15 mouse cellular contexts compared by ENCODE assay signal in the genomic region with DNA sequence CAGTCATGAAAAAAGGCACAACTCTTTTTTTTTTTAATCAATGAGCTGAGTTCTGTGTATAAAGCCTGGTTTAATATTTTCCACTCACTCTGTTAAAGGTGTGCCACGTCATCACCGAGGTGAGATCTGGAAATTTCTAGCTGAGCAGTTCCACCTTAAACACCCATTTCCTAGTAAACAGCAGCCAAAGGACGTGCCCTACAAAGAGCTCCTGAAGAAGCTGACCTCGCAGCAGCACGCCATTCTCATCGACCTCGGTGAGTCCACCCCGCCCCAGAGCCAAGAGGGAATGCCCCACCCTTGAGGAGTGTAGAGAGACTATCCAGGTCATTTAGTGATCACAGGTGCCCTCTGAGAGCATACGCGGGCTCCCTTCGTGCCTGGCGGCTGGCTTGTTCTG.
A peak's percentile ranks its signal among the peaks of the same experiment; 100 is the strongest.
DNase-seq lines count a peak whose midpoint lies in the region; ATAC-seq and TF ChIP-seq lines count a peak whose summit lies in the region.
"Had no signal": no experiment of that assay in that cellular context is flagged by ENCODE, and none has a peak within 500 bp of the region (broad histone marks: within the 10 kb centered on the region; RNA-seq: fewer than 3 reads in every experiment).

No protein-coding gene starts in this region.

- no peak for ATAC-seq in midbrain, postnatal 0 days (ENCODE audit: low FRiP score)
- ATAC-seq in midbrain, embryonic 11.5 days (ENCODE audit: low FRiP score) = no peak
- ATAC-seq in hindbrain, embryonic 14.5 days (ENCODE audit: low FRiP score) = no peak
- ATAC-seq: Patski had no signal

- no peaks in the 10 kb centered on the region for H3K9me3 ChIP-seq in midbrain, postnatal 0 days (ENCODE audit: low read length)
- no peaks in the 10 kb centered on the region for H3K9me3 ChIP-seq in midbrain, embryonic 11.5 days (ENCODE audit: control insufficient read depth, low read length)
- H3K9me3 ChIP-seq in hindbrain, embryonic 14.5 days (ENCODE audit: control insufficient read depth, low read length) = no peaks in the 10 kb centered on the region
- H3K9me3 ChIP-seq: embryonic facial prominence, embryonic 12.5 days had no signal

- TF ChIP-seq CTCF in kidney, adult 2 months (conservative IDR thresholded peaks at IDR 0.05; ENCODE audit: insufficient read depth, insufficient read length, low read depth, low read length) = no peak
- TF ChIP-seq CTCF in midbrain, postnatal 0 days (IDR thresholded peaks at IDR 0.05) = no peak
- no peak for TF ChIP-seq CTCF in olfactory bulb, adult 2 months (IDR thresholded peaks at IDR 0.05; ENCODE audit: insufficient read depth, low read depth, low read length)

- 37% methylated on average over 12 of the region's 12 CpGs for WGBS in kidney, adult 2 months
- 91% methylated on average over 12 of the region's 12 CpGs for WGBS in midbrain, postnatal 0 days
- WGBS in midbrain, embryonic 11.5 days = 94% methylated on average over 12 of the region's 12 CpGs
- 91% methylated on average over 12 of the region's 12 CpGs for WGBS in hindbrain, embryonic 14.5 days
- 63% methylated on average over 12 of the region's 12 CpGs for WGBS in olfactory bulb, adult 2 months

- H3K36me3 ChIP-seq in kidney, adult 2 months (ENCODE audit: control insufficient read depth, insufficient read depth, low read length) = no peaks in the 10 kb centered on the region; the same call in 1 of the 2 replicates
- no peaks in the 10 kb centered on the region for H3K36me3 ChIP-seq in midbrain, postnatal 0 days (ENCODE audit: insufficient read depth, low read length)
- no peaks in the 10 kb centered on the region for H3K36me3 ChIP-seq in midbrain, embryonic 11.5 days (ENCODE audit: control insufficient read depth, insufficient read depth, low read length)
- no peaks in the 10 kb centered on the region for H3K36me3 ChIP-seq in hindbrain, embryonic 14.5 days (replicated peaks; ENCODE audit: control insufficient read depth, insufficient read depth)

- no peak overlapping the region for H3K9ac ChIP-seq in midbrain, postnatal 0 days (replicated peaks; ENCODE audit: low read length, poor library complexity, severe bottlenecking)
- H3K9ac ChIP-seq in midbrain, embryonic 11.5 days (ENCODE audit: low read length) = no peak overlapping the region
- no peak overlapping the region for H3K9ac ChIP-seq in hindbrain, embryonic 14.5 days
- H3K9ac ChIP-seq: embryonic facial prominence, embryonic 12.5 days had no signal

- H3K4me1 ChIP-seq in kidney, adult 2 months (ENCODE audit: control insufficient read depth, insufficient read depth, low read length) = peaks cover 46% of the 10 kb centered on the region
- H3K4me1 ChIP-seq in midbrain, postnatal 0 days (ENCODE audit: insufficient read depth, low read length) = no peaks in the 10 kb centered on the region
- H3K4me1 ChIP-seq in midbrain, embryonic 11.5 days (ENCODE audit: control insufficient read depth, insufficient read depth, low read length) = peaks cover 9% of the 10 kb centered on the region
- peaks cover 16% of the 10 kb centered on the region for H3K4me1 ChIP-seq in hindbrain, embryonic 14.5 days (replicated peaks; ENCODE audit: control insufficient read depth, insufficient read depth, low read length)
- H3K4me1 ChIP-seq in olfactory bulb, adult 2 months (ENCODE audit: control insufficient read depth, insufficient read depth, low read length) = peaks cover 20% of the 10 kb centered on the region

- no peak for TF ChIP-seq POLR2A in kidney, adult 2 months (IDR thresholded peaks at IDR 0.05; ENCODE audit: low read depth, low read length)
- TF ChIP-seq POLR2A in olfactory bulb, adult 2 months (IDR thresholded peaks at IDR 0.05; ENCODE audit: insufficient read depth, low read depth, low read length) = no peak

- DNase-seq in kidney, adult 2 months = peak; percentile 60
- DNase-seq in kidney, adult 18-20 months = no peak
- DNase-seq in midbrain, postnatal 0 days (ENCODE audit: low spot score) = no peak
- no peak for DNase-seq in midbrain, embryonic 11.5 days (ENCODE audit: low spot score, missing footprints)
- DNase-seq in hindbrain, embryonic 14.5 days (ENCODE audit: low spot score) = no peak
- DNase-seq in ovary, postnatal 14 days (ENCODE audit: low spot score) = no peak
- DNase-seq in urinary bladder, postnatal 10 days (ENCODE audit: low spot score) = no peak
- DNase-seq: adrenal gland, adult 2 months; cerebellum, adult 9-11 months; heart, postnatal 10 days; retina, postnatal 1 day; spleen, adult 18-20 months had no signal

- no peaks in the 10 kb centered on the region for H3K27me3 ChIP-seq in kidney, adult 2 months (replicated peaks; ENCODE audit: control insufficient read depth, insufficient read depth, low read length)
- no peaks in the 10 kb centered on the region for H3K27me3 ChIP-seq in midbrain, postnatal 0 days (ENCODE audit: insufficient read depth, low read length)
- no peaks in the 10 kb centered on the region for H3K27me3 ChIP-seq in midbrain, embryonic 11.5 days (ENCODE audit: control insufficient read depth, insufficient read depth, low read length)
- no peaks in the 10 kb centered on the region for H3K27me3 ChIP-seq in hindbrain, embryonic 14.5 days (ENCODE audit: control insufficient read depth, insufficient read depth, low read length)
- H3K27me3 ChIP-seq: embryonic facial prominence, embryonic 12.5 days; Patski had no signal

- no peak overlapping the region for H3K4me3 ChIP-seq in kidney, adult 2 months (ENCODE audit: insufficient read depth, low read depth, low read length)
- no peak overlapping the region for H3K4me3 ChIP-seq in midbrain, postnatal 0 days (ENCODE audit: low read depth, low read length)
- H3K4me3 ChIP-seq in midbrain, embryonic 11.5 days (ENCODE audit: low read depth, low read length) = no peak overlapping the region
- H3K4me3 ChIP-seq in hindbrain, embryonic 14.5 days (replicated peaks; ENCODE audit: low read length) = no peak overlapping the region
- no peak overlapping the region for H3K4me3 ChIP-seq in olfactory bulb, adult 2 months (ENCODE audit: insufficient read depth, low read depth, low read length)
- H3K4me3 ChIP-seq: embryonic facial prominence, embryonic 12.5 days had no signal

- H3K27ac ChIP-seq in kidney, adult 2 months (ENCODE audit: insufficient read depth, low read depth, low read length) = peak overlapping the region; percentile 49
- peak overlapping the region; percentile 47; the same call in 1 of the 2 replicates for H3K27ac ChIP-seq in midbrain, postnatal 0 days (ENCODE audit: low read depth, low read length)
- H3K27ac ChIP-seq in midbrain, embryonic 11.5 days (ENCODE audit: low read depth, low read length) = no peak overlapping the region
- H3K27ac ChIP-seq in hindbrain, embryonic 14.5 days = peak overlapping the region; percentile 64; the same call in 1 of the 2 replicates
- H3K27ac ChIP-seq in olfactory bulb, adult 2 months (ENCODE audit: insufficient read depth, low read depth, low read length) = peak overlapping the region; percentile 60; the same call in 1 of the 2 replicates

- H3K4me2 ChIP-seq in midbrain, postnatal 0 days (ENCODE audit: low read depth, low read length, poor library complexity, severe bottlenecking) = no peak overlapping the region
- no peak overlapping the region for H3K4me2 ChIP-seq in midbrain, embryonic 11.5 days
- no peak overlapping the region for H3K4me2 ChIP-seq in hindbrain, embryonic 14.5 days (replicated peaks)
- H3K4me2 ChIP-seq: embryonic facial prominence, embryonic 12.5 days had no signal
